Mouse (Mus musculus) thymus, postnatal 25 days (tissue): ENCODE measurements around the gene Wfs1.

ENCODE experiments used
- DNase-seq: peaks from one replicate; pipeline ENCODE4 v3.0.0; 2022

Wfs1 gene

DNA sequence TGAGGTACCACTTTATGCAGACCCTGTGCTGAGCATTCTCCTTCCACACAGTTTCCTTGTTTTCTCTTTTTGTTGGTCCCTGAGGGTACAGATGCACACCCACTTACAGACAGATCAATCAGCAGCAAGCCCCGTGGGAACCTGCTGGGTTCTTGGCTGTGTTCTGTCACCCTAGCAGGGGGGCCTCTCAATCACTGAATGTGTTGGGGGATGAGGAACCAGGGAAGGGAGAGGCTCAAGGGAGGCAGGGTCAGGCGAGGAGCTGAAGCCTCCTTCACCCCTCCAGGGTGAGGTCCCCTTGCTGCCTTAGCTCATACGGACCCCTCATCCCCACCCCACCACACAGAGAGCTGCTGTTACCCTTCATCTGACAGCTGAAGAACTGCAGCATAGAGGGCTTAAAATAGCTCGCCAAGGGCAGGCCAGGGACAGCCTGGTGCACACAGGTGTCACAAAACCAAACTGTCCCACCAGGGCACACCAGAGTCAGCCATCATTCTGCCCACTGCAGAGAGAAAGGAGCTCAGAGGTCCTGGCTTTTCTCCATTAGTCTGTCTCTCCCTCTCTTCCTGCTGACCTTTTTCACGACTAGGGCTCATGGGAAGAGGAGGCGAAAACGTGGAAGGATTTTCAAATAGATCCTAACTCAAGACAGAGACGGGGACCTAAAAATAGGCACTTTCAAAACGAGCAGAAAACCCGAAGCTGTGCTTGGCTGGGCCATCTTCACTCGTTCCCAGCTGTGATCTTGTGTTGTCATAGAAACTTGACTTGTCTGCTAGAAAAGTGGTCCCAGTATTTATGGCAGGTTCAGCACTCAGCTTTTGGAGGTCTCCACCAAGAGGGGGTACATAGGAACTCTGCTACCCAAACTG lies 64.9 kb downstream of the Wfs1 start:
- DNase-seq, result no peak

DNA sequence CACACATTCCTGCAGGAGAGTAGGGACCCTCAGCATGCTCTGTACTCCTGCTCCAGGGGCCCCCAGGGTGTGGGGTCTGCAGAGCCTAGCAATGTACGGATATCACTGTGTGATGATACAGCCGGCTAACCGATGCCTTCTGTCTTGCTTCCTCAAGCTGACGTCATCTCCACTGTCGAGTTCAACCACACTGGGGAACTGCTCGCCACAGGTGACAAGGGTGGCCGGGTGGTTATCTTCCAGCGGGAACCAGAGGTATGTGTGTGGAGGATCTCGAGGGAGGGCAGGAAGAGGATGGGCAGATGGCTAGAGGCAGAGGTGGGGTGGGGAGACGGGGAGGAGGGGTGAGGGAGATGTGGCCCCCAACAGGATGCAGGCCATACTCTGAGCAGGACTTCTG lies 66.2 kb downstream of the Wfs1 start:
- DNase-seq, result no peak

DNA sequence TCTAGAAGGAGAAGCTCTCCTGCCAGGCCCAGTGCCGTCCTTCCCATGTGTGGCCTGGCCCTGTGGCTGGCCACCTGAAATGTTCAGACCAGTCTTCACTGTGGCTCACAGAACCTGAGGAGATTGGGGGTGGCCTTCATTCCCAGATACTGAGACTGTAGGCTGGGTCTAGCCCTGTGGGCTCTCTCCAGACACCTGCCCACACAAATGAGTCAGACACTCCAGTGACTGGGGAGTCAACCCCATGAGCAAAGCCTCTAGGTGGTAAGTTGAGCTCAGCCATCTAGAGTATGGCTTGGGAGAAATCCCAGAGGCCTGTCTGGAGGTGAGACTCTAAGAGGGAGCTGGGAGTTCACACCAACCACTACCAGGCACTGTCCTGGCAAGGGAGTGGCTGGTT lies 67.1 kb downstream of the Wfs1 start:
- no peak for DNase-seq

DNA sequence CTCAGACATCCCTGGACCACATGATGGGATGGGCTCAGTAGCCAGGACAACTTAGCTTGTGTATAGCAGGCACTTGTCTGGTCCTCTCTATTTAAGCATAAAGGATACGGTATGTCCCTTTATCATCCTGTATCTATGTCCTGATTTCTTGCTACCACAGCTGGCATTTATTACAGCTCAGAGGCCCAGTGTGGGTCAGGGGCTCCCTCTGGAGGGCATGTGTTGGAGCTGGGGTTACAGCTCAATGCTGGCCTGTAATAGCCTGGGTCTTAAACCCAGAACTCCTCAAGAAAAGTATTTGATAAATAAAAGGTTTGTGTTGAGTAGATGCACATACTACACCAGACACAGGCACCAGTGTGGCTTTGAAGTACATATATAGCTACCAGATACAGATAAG lies 68.9 kb downstream of the Wfs1 start:
- DNase-seq, result no peak

DNA sequence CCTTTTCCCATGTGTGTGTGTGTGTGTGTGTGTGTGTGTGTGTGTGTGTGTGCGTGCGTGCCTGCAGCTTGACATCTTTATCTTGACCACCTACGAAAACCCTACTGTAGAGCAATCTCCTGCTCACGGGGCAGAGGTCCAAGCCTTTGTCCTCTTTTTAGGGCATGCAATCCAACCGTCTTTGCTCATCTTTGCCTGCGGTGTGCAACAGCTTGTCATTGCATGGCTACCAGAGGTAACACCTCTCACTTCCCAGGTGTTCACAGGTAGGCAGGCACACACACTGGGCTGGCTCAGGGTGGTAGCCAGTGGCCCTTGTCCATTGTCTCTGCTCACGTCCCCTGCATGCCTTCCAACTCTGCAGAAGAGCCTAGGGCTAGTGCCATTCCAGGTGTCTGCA lies 71.0 kb downstream of the Wfs1 start:
- DNase-seq, result no peak

DNA sequence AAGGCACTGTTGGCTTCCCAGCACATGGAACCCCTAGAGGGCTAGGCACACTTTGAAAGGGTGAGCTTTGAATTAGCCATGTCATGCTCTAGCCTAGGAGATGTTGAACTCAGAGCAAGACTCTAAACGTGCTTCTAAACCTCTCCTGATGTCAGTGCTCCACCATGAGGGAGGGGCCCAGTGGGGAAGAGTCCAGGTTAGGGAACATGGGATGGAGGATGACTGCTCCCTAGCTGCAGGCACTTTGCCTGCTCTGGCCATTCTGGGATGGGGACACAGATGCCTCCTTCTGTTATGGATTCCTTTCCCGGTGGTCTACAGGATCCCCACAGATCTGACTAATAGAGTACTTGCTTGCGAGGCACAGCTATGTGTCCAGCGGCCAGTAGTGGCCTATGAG lies 71.8 kb downstream of the Wfs1 start:
- DNase-seq, result no peak

DNA sequence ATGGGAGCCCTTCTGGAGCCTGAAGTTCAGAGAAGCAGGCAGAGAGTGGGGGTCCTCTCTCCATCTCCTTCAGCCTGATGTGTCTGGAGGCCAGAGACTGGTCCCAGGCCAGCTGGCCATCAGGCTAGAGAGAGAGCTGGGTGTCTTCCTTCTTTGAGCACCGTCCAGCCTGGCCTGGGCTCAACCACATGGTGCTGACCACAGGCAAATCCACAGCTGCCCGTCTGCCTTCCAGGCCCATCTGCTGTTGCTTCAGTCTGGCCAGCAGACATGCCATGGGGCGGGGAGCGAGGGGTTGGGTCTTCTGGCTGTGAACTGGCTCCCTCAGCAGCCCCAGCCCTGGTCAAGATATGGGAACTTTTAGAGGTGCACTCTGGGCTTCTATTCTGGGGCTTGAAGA lies 72.4 kb downstream of the Wfs1 start:
- DNase-seq, result no peak
